Mouse (Mus musculus) heart, postnatal 0 days (tissue): ENCODE results near the gene Vcl. TPM values are rescaled to one million over a fixed set of nuclear protein-coding genes. Genes with fewer than 3 reads are reported as not detected.
A peak's percentile ranks its signal among the peaks of the same experiment; 100 is the strongest.

Experiments used
- ATAC-seq: fragments of 200-750 bp; cut with Nextera tagmentation; 2 replicates; pipeline ENCODE4 v1.8.0; 2017; ENCODE audit warnings: low read depth, moderate number of reproducible peaks, moderate library complexity; ENCODE audit not compliant: insufficient read depth
- DNase-seq: peaks from one replicate; pipeline ENCODE4 v3.0.0-alpha.2; 2016; ENCODE audit warnings: low spot score
- H3K27ac ChIP-seq: fragments of 300-500 bp; sonication (generic); 2 replicates; pipeline ENCODE4 v1.5.1; 2014; ENCODE audit warnings: low read depth, mild to moderate bottlenecking
- H3K27me3 ChIP-seq: fragments of 300-500 bp; sonication (generic); 2 replicates; pipeline ENCODE4 v1.6.1; 2014; ENCODE audit warnings: low read length, mixed read lengths; ENCODE audit not compliant: control insufficient read depth, insufficient read depth
- H3K36me3 ChIP-seq: fragments of 300-500 bp; sonication (generic); replicated peaks from 2 replicates; pipeline ENCODE4 v1.6.1; 2014; ENCODE audit warnings: low read length, mixed read lengths; ENCODE audit not compliant: control insufficient read depth, insufficient read depth
- H3K4me1 ChIP-seq: fragments of 300-500 bp; sonication (generic); 2 replicates; pipeline ENCODE4 v1.6.1; 2014; ENCODE audit warnings: antibody characterized with exemption; ENCODE audit not compliant: control insufficient read depth, insufficient read depth
- H3K4me2 ChIP-seq: fragments of 300-500 bp; sonication (generic); 2 replicates; pipeline ENCODE4 v1.6.1; 2014; ENCODE audit warnings: low read depth, mild to moderate bottlenecking, low read length, moderate library complexity
- H3K4me3 ChIP-seq: fragments of 300-500 bp; sonication (generic); 2 replicates; pipeline ENCODE4 v1.5.1; 2014; ENCODE audit warnings: low read depth, low read length
- H3K9ac ChIP-seq: fragments of 300-500 bp; sonication (generic); replicated peaks from 2 replicates; pipeline ENCODE4 v1.6.1; 2014; ENCODE audit warnings: low read depth, low read length, mixed read lengths
- H3K9me3 ChIP-seq: fragments of 300-500 bp; sonication (generic); replicated peaks from 2 replicates; pipeline ENCODE4 v1.6.1; 2016; ENCODE audit warnings: low read length; ENCODE audit not compliant: control insufficient read depth
- CTCF ChIP-seq: IDR thresholded peaks from 2 replicates; pipeline ENCODE4 v1.5.1; 2016; ENCODE audit warnings: antibody characterized with exemption, control low read depth, low read depth
- EP300 ChIP-seq: IDR thresholded peaks from 2 replicates; pipeline ENCODE4 v1.6.1; 2016; ENCODE audit warnings: antibody characterized with exemption, low read depth
- WGBS: fragments of 180-500 bp; shearing (Covaris S2); extraction: QIAGEN DNeasy Blood & Tissue Kit; methylation state at CpG from one replicate; pipeline ENCODE4 v1.1.7; 2014; 5-methylcytosine and 5-hydroxymethylcytosine counted together
- polyA plus RNA-seq: library from polyadenylated mRNA; unstranded; fragments of >200 nt; fragmentation: Nextera tagmentation; extraction: Ambion mirVana; gene quantifications from 2 replicates; pipeline ENCODE4 v1.2.1, GENCODE M21; 2015
- total RNA-seq: library from RNA; depleted of rRNA; stranded (reverse); fragments of >200 nt; gene quantifications from 2 replicates; pipeline ENCODE4 v1.2.3, GENCODE M21; 2014; ENCODE audit warnings: low replicate concordance

Vcl gene
- total and polyA plus RNA-seq, 2 experiments from 2014 or later, result 50.2 to 124 TPM

GRCm38 (mm10) chr14:21052112-21052780 is 123.0 kb downstream of the Vcl start, which contains the start of the genes Ap3m1 and Adk:
Ap3m1 (minus strand) TSS chr14:21052508.
Adk (plus strand) TSS chr14:21052574.
- Histone ChIP-seq H3K4me2 (peak within 1 kb of the TSS; percentile 76), H3K4me1 (peaks cover 22% of the 10 kb centered on the region), H3K36me3 (no peaks in the 10 kb centered on the region), H3K9me3 (no peaks in the 10 kb centered on the region), H3K27ac (peak within 1 kb of the TSS; percentile 96), H3K9ac (peak within 1 kb of the TSS; percentile 86), H3K4me3 (peak within 1 kb of the TSS; percentile 91), H3K27me3 (no peaks in the 10 kb centered on the region)
- 0% methylated on average over 42 of the region's 48 CpGs for WGBS
- TF ChIP-seq EP300, result peak; percentile 98
- TF ChIP-seq CTCF, result no peak
- ATAC-seq (peak; percentile 96), DNase-seq (peak; percentile 96)

DNA sequence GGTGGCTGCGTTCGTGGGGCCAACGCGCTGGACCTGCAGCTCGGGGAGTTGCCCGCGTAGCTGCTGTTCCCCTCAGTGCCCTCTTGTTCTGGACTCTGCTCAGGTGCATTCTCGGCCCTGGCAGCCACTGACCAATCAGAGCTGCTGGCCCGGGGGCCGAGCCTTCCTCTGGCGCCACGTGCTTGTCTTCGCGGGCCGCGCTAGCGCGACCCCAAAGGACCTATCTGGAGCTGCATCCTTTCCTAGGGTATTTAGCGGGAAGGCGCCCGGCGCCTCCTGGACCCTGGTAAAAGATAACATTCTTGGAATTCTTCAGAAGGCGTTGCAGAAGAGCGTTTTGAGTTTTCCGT is 123.6 kb downstream of the Vcl start:
- Histone ChIP-seq H3K36me3 (no peaks in the 10 kb centered on the region), H3K4me3 (peak overlapping the region; percentile 91), H3K27me3 (no peaks in the 10 kb centered on the region), H3K9me3 (no peaks in the 10 kb centered on the region), H3K4me2 (peak overlapping the region; percentile 76), H3K27ac (peak overlapping the region; percentile 96), H3K4me1 (peaks cover 21% of the 10 kb centered on the region), H3K9ac (peak overlapping the region; percentile 86)
- TF ChIP-seq EP300 (no peak), CTCF (peak; percentile 8; the same call in 1 of the 2 replicates)
- WGBS, result 0% methylated on average over 25 of the region's 25 CpGs
- ATAC-seq, result peak; percentile 76
- peak; percentile 56 for DNase-seq

- 3% methylated on average over 8 of the region's 8 CpGs for WGBS
- DNase-seq, result no peak
These were observed 124.0 kb downstream of the Vcl start for GRCm38 (mm10) chr14:21053151-21053550.

GRCm38 (mm10) chr14:21053586-21053985 is 124.4 kb downstream of the Vcl start:
- H3K27me3 ChIP-seq, result no peaks in the 10 kb centered on the region
- DNase-seq (no peak), ATAC-seq (no peak)
- peaks cover 15% of the 10 kb centered on the region for H3K4me1 ChIP-seq
- TF ChIP-seq CTCF (no peak), EP300 (no peak)
- H3K9me3 ChIP-seq, result no peaks in the 10 kb centered on the region
- WGBS, result 53% methylated on average over 7 of the region's 7 CpGs
- peak overlapping the region; percentile 86; the same call in 1 of the 2 replicates for H3K9ac ChIP-seq
- H3K4me3 ChIP-seq, result peak overlapping the region; percentile 91
- H3K27ac ChIP-seq, result 0 out of 2 replicates have a peak overlapping the region, but pooled peaks have one; percentile 96
- no peaks in the 10 kb centered on the region for H3K36me3 ChIP-seq
- peak overlapping the region; percentile 76 for H3K4me2 ChIP-seq

More at GRCm38 (mm10) chr14:21053151-21053550, 124.0 kb downstream of the Vcl start:
- TF ChIP-seq EP300 (no peak), CTCF (no peak)
- Histone ChIP-seq H3K27ac (peak overlapping the region; percentile 96), H3K4me1 (peaks cover 17% of the 10 kb centered on the region), H3K27me3 (no peaks in the 10 kb centered on the region), H3K4me2 (peak overlapping the region; percentile 76), H3K4me3 (peak overlapping the region; percentile 91), H3K9ac (peak overlapping the region; percentile 86), H3K9me3 (no peaks in the 10 kb centered on the region), H3K36me3 (no peaks in the 10 kb centered on the region)
- ATAC-seq, result no peak

DNA sequence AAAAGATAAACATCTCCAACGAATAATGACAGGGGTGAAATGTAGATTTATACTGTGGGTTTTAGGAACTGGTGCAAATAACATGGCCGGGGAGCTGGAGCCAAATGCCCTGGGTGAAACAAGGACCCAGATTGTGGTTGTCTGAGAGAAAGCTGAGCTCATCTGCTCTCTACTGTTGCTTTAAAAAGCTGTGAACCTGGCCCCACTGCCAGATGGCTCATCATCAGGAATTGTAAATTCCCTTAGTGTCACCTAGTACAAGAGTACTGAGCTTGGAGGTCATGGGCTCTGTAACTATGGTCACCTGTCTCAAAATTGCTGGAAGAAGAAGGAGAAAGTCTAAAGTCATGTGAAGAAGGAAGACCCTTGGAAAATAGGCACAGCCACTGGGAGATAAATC is 129.8 kb downstream of the Vcl start:
- DNase-seq (no peak), ATAC-seq (no peak)
- no peak overlapping the region for H3K27ac ChIP-seq

More for the DNA sequence above, 129.8 kb downstream of the Vcl start:
- Histone ChIP-seq H3K27me3 (no peaks in the 10 kb centered on the region), H3K9me3 (no peaks in the 10 kb centered on the region), H3K36me3 (no peaks in the 10 kb centered on the region), H3K4me2 (no peak overlapping the region), H3K4me1 (0 out of 2 replicates have a peak, but pooled peaks cover under 1% of the 10 kb centered on the region), H3K9ac (no peak overlapping the region), H3K4me3 (no peak overlapping the region)
- 71% methylated on average over 2 of the region's 2 CpGs for WGBS
- TF ChIP-seq EP300 (no peak), CTCF (no peak)
